Comparison of ENCODE assay signal across 10 mouse cellular contexts in genomic region chr6:99130758-99131410, GRCm38 (mm10).
DNase-seq lines count a peak whose midpoint lies in the region; ATAC-seq and TF ChIP-seq lines count a peak whose summit lies in the region.
"Had no signal": no experiment of that assay in that cellular context is flagged by ENCODE, and none has a peak within 500 bp of the region (broad histone marks: within the 10 kb centered on the region; RNA-seq: fewer than 3 reads in every experiment).

No protein-coding gene starts in this region.

- H3K9me3 ChIP-seq in forebrain, embryonic 12.5 days, result no peaks in the 10 kb centered on the region
- H3K9me3 ChIP-seq in forebrain, embryonic 15.5 days, result no peaks in the 10 kb centered on the region
- H3K9me3 ChIP-seq in lung, postnatal 0 days (ENCODE audit: low read length), result no peaks in the 10 kb centered on the region

- H3K4me1 ChIP-seq in forebrain, embryonic 12.5 days, result peaks cover 24% of the 10 kb centered on the region
- peaks cover 16% of the 10 kb centered on the region for H3K4me1 ChIP-seq in forebrain, embryonic 15.5 days
- H3K4me1 ChIP-seq in lung, postnatal 0 days (ENCODE audit: insufficient read depth, low read depth, low read length), result no peaks in the 10 kb centered on the region

- H3K9ac ChIP-seq in forebrain, embryonic 12.5 days, result no peak overlapping the region
- H3K9ac ChIP-seq in forebrain, embryonic 15.5 days (replicated peaks), result no peak overlapping the region
- no peak overlapping the region for H3K9ac ChIP-seq in lung, postnatal 0 days (replicated peaks; ENCODE audit: low read depth)

- 56% methylated on average over 10 of the region's 10 CpGs for WGBS in forebrain, embryonic 12.5 days
- WGBS in forebrain, embryonic 15.5 days, result 57% methylated on average over 10 of the region's 10 CpGs
- WGBS in lung, postnatal 0 days, result 62% methylated on average over 10 of the region's 10 CpGs

- TF ChIP-seq CTCF in lung, postnatal 0 days (IDR thresholded peaks at IDR 0.05), result no peak

- no peak overlapping the region for H3ac ChIP-seq in myocyte (ENCODE audit: control insufficient read depth, insufficient read length)

- no peak overlapping the region for H3K4me3 ChIP-seq in forebrain, embryonic 12.5 days (replicated peaks)
- no peak overlapping the region for H3K4me3 ChIP-seq in forebrain, embryonic 15.5 days
- no peak overlapping the region for H3K4me3 ChIP-seq in lung, postnatal 0 days (ENCODE audit: low read depth, low read length)
- no peak overlapping the region for H3K4me3 ChIP-seq in myocyte

- H3K27me3 ChIP-seq in forebrain, embryonic 12.5 days, result no peaks in the 10 kb centered on the region
- no peaks in the 10 kb centered on the region for H3K27me3 ChIP-seq in forebrain, embryonic 15.5 days
- H3K27me3 ChIP-seq in lung, postnatal 0 days (replicated peaks; ENCODE audit: insufficient read depth, low read length), result no peaks in the 10 kb centered on the region
- H3K27me3 ChIP-seq in myocyte (ENCODE audit: control insufficient read depth, insufficient read depth, insufficient read length), result no peaks in the 10 kb centered on the region

- H3K36me3 ChIP-seq in forebrain, embryonic 12.5 days (replicated peaks), result no peaks in the 10 kb centered on the region
- no peaks in the 10 kb centered on the region for H3K36me3 ChIP-seq in forebrain, embryonic 15.5 days
- no peaks in the 10 kb centered on the region for H3K36me3 ChIP-seq in lung, postnatal 0 days (ENCODE audit: insufficient read depth, low read length)
- H3K36me3 ChIP-seq in myocyte (ENCODE audit: control insufficient read depth, insufficient read depth), result no peaks in the 10 kb centered on the region

- H3K4me2 ChIP-seq in forebrain, embryonic 12.5 days, result no peak overlapping the region
- H3K4me2 ChIP-seq in forebrain, embryonic 15.5 days (replicated peaks), result no peak overlapping the region
- H3K4me2 ChIP-seq in lung, postnatal 0 days (replicated peaks; ENCODE audit: low read depth, low read length), result no peak overlapping the region
- H3K4me2 ChIP-seq in myocyte (ENCODE audit: low read depth), result peak overlapping the region; percentile 30

- ATAC-seq in forebrain, embryonic 12.5 days (ENCODE audit: low FRiP score), result peak; percentile 27; the same call in 1 of the 2 replicates
- ATAC-seq in forebrain, embryonic 15.5 days (replicated peaks), result no peak
- peak; percentile 70 for ATAC-seq in lung, postnatal 0 days

- TF ChIP-seq EP300 in lung, postnatal 0 days (IDR thresholded peaks at IDR 0.05), result peak; percentile 28; the same call in 1 of the 2 replicates

- TF ChIP-seq POLR2A in myocyte (IDR thresholded peaks at IDR 0.05; ENCODE audit: insufficient read length, low read depth), result no peak

- no peak overlapping the region for H3K27ac ChIP-seq in forebrain, embryonic 12.5 days
- no peak overlapping the region for H3K27ac ChIP-seq in forebrain, embryonic 15.5 days (replicated peaks)
- no peak overlapping the region for H3K27ac ChIP-seq in lung, postnatal 0 days (ENCODE audit: low read length)

- H3K79me2 ChIP-seq in myocyte (ENCODE audit: control insufficient read depth, insufficient read depth), result no peaks in the 10 kb centered on the region

- peak; percentile 42 for DNase-seq in lung, postnatal 0 days (ENCODE audit: low spot score)
- DNase-seq in lung, postnatal 4 days, result no peak
- peak; percentile 57 for DNase-seq in embryo, embryonic 10.5 days (ENCODE audit: low spot score)
- DNase-seq in cerebellum, postnatal 25 days, result no peak
- no peak for DNase-seq in left cerebral cortex, adult 11 months (ENCODE audit: low spot score)
- DNase-seq: adrenal gland, postnatal 36 days; gastrocnemius, postnatal 14 days had no signal

TF ChIP-seq in myocyte, 11 proteins besides CTCF, POLR2A, EP300 and RAD21:
- no peak for TF ChIP-seq MYOD1 (IDR thresholded peaks at IDR 0.05; ENCODE audit: control insufficient read depth in 1 of 3, insufficient read length in 2 of 3, low read depth in 2 of 3)
- no peak for TF ChIP-seq REST (IDR thresholded peaks at IDR 0.05; ENCODE audit: insufficient read depth, insufficient read length)
- no peak for TF ChIP-seq MYOG (IDR thresholded peaks at IDR 0.05; ENCODE audit: control insufficient read depth in 1 of 3, insufficient read depth in 1 of 3, insufficient read length in 2 of 3, low read depth in 2 of 3)
- TF ChIP-seq USF1 (IDR thresholded peaks at IDR 0.05; ENCODE audit: low read depth), result no peak
- TF ChIP-seq TCF12 (IDR thresholded peaks at IDR 0.05; ENCODE audit: insufficient read depth, poor library complexity, severe bottlenecking), result no peak

Comparison
In these comparisons a context has a peak if more than half of its experiments do, and no peak if none do; other contexts are left out.
1. DNase-seq: peak in lung, postnatal 0 days (single experiment) and embryo, embryonic 10.5 days (single experiment); none in lung, postnatal 4 days (0 of 2), cerebellum, postnatal 25 days (0 of 2) and left cerebral cortex, adult 11 months (single experiment).